Mouse (Mus musculus): Measurements from ENCODE around the gene Rsu1.

GRCm38 (mm10) chr2:13206825-13207224 lies 64.4 kb downstream of the Rsu1 start:
- TF ChIP-seq TAL1 (IDR thresholded peaks at IDR 0.05; ENCODE audit: low read length) (no peak), GATA1 (IDR thresholded peaks at IDR 0.05; ENCODE audit: low read length) (no peak)
